Mouse (Mus musculus) stomach, postnatal 0 days (tissue): ENCODE measurements around the gene Dek.

Experiments used
- CTCF ChIP-seq: IDR thresholded peaks from 2 replicates; pipeline ENCODE4 v1.5.1; 2016; ENCODE audit warnings: antibody characterized with exemption, low read depth, mild to moderate bottlenecking, moderate library complexity
- EP300 ChIP-seq: optimal IDR thresholded peaks from 2 replicates; pipeline ENCODE3; 2016; ENCODE audit warnings: antibody characterized with exemption

GRCm38 (mm10) chr13:47077367-47077766, 28.6 kb downstream of the Dek start:
- TF ChIP-seq CTCF (no peak), EP300 (no peak)
